Mouse (Mus musculus) heart, postnatal 0 days (tissue): ENCODE measurements around the gene Hes6.

Experiments
- CTCF ChIP-seq: IDR thresholded peaks from 2 replicates; pipeline ENCODE4 v1.5.1; 2016; ENCODE audit warnings: antibody characterized with exemption, control low read depth, low read depth
- EP300 ChIP-seq: IDR thresholded peaks from 2 replicates; pipeline ENCODE4 v1.6.1; 2016; ENCODE audit warnings: antibody characterized with exemption, low read depth

DNA sequence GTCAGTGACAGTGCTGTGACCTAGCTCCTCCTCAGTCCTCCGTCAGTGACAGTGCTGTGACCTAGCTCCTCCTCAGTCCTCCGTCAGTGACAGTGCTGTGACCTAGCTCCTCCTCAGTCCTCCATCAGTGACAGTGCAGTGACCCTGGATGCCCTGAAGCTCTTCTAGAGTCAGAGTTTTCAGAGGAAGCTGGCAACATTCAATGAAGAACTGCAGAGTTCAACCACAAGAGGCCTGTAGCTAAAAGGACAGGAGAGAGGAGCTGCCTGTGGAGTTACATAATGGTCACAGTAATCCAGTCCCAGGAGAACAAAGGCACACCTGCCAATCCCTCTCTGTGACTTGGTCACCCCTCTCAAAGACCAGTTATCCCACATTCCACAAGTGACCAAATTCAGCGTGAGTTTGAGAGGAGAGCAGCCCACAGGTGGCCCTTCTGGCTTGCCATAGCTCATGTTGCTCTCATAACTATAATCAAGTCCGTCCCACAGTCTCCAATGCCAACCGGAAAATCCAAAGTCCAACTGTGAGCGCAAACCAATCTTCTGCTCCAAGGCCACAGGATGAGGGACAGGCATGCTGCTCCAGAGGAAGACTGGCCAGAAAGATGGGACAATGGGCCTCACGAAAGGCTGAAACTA, 28.6 kb upstream of the Hes6 start:
- TF ChIP-seq CTCF = no peak
- TF ChIP-seq EP300 = no peak
